Mouse (Mus musculus) kidney, postnatal 4 days (tissue): ENCODE measurements around the gene Irf2bp1.

Experiments used
- DNase-seq, 2 experiments: peaks; one replicate each; pipeline ENCODE4 v3.0.0; 2021; ENCODE audit warnings: mixed read lengths in 2 of 2

The Irf2bp1 gene

DNA sequence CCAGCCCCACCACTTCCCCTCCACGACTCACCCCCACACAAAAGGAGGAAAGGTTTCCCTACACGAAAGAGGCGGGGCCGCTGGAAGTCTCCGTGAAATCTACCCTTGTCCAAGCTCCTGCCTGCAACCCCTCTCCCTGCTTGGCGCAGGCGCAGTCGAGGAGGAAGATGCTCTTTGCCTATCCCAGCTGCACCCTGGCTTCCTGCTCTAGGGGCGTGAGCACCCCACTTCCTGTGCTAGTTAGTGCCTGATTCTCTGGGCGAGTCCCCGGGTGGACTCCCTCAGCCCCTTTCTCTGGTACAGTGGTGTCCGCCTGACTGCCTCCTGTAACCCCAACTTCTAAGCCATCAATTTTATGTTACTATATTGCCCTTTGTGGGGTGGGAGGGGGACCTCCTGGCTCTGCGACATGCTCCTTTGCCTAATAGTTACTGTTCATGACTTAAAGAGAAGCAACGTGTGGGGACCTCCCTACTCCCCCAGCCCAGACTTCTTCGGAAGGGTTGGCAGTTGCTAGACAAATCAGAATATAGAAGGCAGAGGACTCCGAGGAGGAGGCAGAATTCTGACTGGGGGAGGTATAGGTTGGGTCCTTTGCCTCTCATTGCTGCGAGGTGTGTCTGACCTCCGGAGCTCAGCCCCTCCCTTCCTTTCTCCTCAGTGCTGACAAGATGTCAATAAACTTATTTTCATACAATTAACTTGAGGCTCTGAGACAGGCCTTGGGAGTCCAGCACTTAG is 2.6 kb upstream of the Irf2bp1 start:
- DNase-seq, result peak; percentile 83 to 90

DNA sequence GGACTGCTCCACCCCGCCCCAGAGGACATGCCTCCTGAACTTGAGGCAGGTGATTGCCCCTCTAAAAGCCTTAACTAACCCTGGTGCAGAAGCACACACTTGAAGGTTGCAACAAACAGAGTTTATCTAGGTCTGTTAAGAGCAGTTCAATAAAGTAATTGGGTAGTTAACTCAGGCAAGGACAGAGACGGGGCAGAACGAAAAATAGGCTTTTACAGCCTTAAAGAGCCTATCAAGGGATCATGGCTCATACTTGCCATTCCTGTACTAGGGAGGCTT is 2.1 kb upstream of the Irf2bp1 start:
- DNase-seq, result no peak

DNA sequence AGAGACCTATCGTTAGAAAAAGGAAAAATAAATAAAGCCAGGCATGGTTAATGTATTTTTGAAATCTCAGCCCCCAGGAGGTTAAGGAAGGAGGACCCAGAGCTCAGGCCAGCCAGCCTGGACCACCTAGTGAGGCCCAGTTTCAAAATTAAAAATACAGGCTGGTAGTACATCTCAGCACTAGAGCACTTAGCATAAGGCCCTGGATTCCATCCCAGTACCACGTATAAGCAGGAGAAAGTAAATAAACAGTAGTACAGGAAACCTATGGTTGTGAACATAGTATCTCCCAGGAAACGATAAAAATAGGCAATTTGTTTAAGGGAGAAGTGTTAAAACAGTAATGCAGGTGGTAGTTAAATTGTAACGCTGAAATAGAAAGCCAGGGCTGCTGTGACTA is 1.7 kb upstream of the Irf2bp1 start:
- DNase-seq, result no peak

DNA sequence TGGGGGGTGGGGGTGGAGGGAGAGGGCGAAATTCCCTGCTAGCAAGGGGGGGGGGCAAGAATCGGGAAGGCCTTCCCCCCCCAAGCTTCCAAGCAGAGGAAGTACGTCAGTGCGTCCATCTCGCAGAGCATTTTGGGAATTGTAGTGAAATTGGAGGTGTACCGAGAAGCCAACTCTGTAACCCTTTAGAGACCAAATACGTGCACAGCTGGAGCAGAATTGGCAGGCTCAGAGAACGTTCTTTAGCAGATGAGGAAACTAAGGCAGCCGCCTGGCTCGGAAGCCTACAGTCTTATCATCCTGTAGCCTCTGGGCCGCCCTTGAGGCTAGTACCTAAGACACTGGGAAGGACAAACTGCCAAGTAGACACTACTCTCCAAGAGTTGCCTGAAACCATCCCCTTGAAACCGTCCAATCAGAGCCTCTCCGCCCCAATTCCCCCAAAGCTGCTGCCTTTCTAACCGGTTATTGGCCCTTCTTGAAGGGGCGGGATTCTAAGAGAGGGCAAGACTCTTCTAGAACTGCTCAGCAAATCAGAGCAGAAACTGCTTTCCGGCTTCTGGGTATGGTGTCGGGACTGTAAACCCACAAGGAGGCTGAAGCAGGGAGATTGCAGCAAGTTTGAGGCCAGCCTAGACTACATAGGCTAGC is 871 bp upstream of the Irf2bp1 start:
- peak; percentile 72 to 83 for DNase-seq

DNA sequence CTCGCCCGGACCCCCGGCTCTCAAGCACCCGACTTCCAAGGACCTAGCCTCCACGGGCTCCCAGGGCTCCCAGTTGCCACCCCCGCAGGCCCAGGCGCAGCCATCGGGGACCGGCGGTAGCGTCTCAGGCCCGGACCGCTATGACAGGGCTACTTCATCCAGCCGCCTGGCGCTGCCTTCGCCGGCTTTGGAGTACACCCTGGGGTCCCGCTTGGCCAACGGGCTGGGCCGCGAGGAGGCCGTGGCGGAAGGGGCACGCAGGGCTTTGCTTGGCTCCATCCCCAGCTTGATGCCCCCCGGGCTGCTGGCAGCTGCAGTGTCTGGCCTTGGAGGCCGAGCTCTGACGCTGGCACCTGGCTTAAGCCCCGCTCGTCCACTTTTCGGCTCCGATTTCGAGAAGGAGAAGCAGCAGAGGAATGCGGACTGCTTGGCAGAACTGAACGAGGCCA is 811 bp downstream of the Irf2bp1 start:
- peak in 1 of 2 experiments; percentile 58 for DNase-seq

DNA sequence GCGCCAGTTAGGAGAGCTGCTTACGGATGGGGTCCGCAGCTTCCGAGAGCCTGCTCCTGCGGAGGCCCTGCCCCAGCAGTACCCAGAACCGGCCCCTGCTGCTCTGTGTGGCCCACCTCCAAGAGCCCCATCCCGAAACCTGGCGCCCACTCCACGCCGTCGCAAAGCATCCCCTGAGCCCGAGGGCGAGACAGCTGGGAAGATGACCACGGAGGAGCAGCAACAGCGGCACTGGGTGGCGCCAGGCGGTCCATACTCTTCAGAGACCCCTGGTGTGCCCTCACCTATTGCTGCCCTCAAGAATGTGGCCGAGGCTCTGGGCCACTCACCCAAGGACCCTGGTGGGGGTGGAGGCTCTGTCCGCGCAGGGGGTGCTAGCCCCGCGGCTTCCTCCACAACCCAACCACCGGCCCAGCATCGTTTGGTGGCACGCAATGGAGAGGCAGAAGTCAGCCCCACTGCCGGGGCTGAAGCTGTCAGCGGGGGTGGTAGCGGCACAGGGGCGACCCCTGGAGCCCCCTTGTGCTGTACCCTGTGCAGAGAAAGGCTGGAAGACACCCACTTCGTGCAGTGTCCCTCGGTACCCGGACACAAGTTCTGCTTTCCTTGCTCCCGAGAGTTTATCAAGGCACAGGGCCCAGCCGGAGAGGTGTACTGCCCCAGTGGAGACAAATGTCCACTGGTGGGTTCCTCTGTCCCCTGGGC is 1.7 kb downstream of the Irf2bp1 start:
- DNase-seq, result peak in 1 of 2 experiments; percentile 22

DNA sequence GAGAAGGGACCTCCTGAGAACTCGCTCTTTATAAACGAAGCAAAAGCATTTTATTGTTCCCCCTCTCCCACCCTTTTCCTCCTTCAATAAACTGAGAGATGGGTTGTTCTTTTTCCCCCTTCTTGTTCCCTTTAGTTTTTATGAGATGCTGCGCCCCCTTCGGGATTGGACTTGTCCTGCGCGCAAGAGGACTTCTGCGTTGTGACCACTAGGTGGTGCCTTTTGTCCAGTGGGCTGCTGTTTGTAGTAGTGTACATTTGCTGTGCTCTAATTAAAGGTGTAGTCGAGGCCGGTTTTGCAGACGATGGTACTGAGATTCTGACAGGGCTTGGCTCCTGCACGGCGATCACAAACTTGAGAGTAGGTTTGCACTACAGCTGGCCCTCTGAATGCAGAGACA is 2.6 kb downstream of the Irf2bp1 start:
- DNase-seq, result peak; percentile 88 to 93

DNA sequence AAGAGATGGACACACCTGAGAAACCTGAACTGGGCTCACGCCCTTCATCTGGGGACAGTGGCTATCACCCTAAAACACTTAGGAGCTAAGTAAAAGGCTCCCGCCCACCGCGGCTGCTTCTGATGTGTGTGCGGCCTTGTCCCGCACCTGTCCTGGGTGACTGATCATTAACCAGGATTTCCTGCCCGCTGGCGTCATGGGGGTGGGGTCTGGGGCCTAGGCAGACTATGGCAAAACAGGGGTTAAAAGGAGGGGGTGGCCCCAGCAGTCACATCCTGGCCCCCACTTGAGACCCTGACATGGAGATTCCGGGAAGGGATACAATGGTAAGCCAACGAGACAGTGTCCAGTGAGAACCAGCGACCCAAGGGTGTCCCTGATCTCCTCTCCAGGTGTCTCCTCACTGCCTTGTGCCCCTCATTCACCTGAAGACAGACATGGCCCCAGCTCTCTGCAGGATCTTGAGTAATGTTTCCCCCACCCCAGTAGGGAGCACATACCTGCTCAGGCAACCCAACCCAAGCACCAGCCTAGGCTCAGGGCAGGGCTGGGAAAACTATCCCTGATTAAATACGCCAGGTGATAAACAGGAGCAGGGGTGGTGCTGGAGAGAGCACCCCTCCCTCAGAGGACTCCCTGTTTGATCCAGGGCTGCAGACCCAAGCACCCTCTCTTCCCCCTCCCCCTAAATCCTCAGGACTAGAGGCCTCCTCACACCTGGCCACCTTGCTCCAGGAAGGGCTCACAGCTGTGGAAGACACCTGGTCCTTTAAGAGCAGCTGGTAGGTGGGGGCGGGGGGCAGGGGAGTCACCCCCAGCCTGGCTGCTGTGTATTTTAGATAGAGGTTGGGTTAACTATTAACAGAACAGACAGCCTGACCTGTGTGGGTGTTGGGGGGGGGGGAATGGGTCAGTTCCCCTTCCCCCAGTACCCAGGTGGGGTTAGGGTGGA is 3.5 kb downstream of the Irf2bp1 start:
- DNase-seq, result peak; percentile 48 to 58

DNA sequence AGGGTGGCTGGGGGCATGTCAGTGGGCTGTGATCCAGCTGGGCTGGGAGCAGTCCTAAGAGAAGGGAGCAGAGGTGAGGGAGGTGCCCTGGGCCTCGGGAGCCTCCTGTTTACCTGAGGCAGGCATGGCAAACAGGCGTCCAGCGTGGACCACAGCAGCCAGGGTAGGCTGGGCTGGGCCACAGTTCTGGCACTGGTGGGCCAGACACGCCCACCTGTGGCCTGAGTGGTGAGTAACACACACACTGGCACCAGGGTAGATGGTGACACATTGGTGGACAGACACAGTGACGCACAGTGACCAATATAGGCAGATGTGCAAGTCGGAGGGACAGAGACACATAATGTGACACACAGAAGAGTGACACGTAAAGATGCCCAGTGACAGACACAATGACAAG is 6.7 kb downstream of the Irf2bp1 start:
- no peak for DNase-seq

DNA sequence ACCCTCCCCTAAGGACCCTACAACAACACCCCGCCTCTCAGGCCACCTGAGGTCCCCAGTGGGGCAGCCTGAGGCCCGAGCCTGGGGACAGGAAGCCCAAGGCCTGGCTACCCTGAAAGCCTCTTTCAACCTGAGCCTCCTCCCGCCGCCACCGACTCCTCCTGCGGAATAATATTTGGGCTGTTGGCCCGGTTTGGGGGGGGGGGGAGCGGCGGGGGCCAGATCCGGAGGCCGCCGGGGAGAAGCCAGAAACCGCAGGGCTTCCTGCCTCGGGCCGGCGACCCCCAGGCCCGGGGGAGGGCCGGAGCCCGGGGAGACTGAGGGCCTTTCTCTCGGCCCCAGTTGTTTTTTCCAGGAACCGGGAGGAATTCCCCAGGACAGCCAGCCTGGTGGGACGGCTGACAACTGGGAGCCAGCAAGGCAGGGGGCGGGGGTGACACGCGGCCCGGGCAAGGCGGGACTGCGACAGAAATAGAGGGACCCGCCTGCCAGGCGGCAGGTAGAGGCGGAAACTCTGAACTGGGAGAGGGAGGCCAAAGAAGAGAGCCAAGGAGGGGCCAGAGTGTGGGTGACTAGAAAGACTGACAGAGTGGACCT is 8.3 kb downstream of the Irf2bp1 start:
- peak; percentile 64 to 77 for DNase-seq

DNA sequence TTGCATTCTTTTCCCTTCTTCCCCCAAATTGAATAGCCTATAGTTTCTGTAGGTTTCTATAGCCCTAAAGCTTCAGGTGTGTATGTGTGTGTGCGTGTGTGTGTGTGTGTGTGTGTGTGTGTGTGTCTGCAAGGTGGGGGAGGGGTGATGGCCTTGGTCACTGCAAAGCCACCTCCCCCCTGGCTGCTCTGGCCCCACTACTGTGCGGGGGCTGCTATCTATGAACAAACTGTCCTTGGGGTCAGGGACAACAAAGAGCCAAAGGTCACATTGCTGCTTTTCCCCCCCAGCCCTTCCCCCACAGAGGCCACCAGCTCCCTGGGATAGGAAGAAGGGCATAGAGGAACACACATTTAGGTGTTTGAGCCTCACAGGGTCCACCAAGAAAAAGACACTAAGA is 9.0 kb downstream of the Irf2bp1 start:
- DNase-seq, result no peak

DNA sequence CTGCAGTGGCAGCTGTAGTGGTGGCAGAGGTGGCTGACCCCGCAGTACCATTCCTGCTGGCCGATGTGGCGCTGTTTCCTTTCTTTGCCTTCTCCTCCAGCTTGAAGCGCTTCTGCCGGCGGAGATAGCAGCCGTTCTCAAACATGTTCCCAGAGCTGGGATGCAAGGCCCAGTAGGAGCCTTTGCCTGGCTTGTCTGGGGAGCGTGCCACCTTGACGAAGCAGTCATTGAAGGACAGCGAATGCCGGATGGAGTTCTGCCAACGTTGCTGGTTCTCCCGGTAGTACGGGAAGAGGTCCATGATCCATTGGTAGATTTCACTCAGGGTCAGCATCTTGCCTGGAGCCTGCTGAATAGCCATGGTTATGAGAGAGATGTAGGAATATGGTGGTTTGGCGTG is 10.6 kb downstream of the Irf2bp1 start:
- DNase-seq, result peak in 1 of 2 experiments; percentile 35

DNA sequence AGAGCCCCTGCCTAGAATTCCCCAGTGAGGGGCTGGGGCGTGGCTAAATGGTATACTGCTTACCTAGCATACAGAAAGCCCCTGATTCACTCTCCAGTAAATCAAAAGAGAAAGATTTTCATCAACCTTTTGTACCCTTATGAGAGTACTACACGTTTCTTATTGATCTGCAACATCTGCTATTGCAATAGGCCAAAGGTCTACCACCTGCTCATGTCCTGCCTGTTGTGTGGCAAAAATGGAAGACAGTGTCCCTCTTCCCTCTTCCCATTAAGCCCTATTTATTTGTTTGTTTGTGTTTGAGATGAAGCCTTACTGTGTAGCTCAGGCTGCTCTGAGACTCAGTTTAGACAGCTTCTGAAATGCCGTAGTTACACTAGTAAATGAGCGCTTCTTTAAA is 12.2 kb downstream of the Irf2bp1 start:
- no peak for DNase-seq

DNA sequence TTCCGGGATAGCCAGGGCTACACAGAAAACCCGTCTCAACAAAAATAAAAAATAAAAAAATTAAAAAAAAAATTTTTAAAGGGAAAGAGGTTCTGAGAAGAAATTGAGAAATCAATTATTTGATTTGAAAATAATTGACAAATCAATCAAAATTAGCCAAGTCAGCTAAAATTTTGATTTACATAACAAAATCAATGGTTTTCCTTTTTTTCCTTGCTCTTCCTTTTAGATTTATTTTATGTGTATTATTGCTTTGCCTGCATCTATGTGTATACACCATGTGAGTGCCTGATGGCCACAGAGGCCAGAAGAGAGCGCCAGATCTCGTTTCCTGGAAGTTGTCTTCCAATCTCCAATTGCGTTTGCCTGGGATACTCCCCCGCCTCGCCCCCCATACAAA is 14.1 kb downstream of the Irf2bp1 start:
- no peak for DNase-seq

DNA sequence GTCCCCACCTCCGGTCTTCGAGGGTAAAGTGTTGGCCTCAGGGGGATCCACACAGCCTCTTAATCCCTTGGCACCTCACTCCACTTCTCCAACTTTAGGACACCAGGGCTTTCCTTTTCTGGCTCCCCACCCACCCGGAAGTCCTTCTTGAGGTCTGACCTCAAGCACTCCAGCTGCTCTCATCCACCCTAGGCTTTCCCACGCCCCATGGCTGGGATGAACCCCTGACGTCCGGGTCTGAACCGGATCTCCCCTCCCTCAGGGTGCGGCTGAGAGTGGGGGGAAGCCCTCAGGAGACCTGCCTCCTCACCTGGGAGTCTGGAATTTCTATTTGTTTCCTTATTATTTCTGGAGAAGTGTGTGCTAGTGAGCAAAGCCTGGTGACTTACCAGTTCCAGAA is 17.2 kb downstream of the Irf2bp1 start:
- no peak for DNase-seq

DNA sequence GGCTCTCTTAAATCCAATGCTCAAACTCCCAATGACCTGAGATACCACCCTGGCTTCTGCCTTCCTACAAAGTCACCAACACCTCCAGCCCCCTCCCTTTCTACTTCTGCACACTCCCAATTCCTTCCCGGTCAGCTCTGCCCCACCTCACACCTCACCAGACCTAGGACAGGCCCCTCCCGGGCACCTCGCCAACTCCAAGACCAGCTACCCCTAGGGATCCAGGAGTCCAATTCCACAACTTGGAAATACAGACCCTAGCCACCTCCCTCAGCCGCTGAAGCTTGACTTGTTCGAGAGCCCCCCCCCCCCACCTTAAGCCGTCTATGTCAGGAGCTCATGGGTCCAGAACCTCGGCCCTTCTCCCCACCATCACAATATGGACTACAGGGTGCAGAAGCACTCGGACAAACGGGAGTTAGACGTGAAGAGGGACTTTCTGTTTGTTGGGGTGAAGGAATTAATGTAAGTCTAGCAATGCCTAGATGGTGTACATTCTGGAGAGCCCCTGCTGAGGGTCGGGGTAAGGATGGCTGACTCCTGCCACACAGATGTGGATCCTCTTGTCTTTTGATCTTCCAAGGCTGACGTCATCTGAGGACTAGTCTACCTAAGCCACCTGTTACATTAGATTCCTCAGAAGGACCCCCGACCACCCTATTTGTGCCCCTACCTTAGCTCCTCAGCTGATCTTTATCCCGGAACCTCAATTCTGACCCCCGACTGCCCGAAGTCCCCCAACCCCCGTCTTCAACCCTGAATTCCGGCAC is 18.5 kb downstream of the Irf2bp1 start:
- DNase-seq, result peak in 1 of 2 experiments; percentile 42

DNA sequence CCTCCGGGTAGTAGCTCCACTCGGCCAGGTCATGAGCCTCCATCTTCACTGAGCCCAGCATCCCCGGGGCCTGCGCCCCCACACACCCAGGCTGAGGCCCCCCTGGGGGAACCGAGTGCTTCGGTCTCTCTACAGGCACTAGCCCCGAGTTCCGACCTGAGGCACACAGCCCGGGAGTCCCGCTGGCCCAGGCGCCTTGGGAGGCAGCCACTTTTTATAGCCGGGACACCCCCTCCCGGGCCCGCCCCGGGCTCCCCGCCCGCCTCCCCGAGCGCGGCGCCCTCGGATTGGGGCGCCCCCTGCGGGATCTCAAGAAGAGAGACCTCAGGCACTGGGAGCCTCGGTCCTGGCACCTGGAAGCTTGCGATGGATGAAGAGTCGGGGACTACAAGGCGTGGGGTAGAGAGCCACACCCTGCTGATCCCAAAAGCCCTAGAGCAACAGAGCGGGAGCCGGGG is 19.5 kb downstream of the Irf2bp1 start, which contains the start of gene Foxa3:
Foxa3 (minus strand) TSS at position 182 of the 458 bp plus-strand sequence.
- DNase-seq, result peak; percentile 43 to 67

DNA sequence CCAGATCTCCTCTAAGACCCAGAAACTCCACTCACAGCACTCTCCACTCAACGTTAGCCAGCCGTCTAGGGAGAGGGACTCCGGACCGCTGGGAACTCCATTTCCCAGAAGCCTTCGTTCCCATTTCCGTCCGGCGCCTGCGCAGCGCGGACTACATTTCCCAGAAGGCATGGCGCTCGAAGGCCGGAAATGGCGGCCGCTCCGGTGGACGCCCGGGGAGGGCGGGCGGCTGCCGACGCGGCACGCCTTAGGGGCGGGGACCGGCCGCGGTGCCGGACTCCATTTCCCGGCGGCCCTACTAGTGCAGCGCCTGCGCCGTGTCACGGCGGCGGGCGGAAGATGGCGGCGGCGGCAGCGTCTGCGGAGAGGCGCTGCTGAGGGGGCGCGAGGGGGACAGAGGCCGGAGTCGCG is 20.3 kb downstream of the Irf2bp1 start, which contains the start of gene Sympk:
Sympk (plus strand) TSS at position 282 of the 411 bp plus-strand sequence.
- DNase-seq, result peak; percentile 95 to 97

DNA sequence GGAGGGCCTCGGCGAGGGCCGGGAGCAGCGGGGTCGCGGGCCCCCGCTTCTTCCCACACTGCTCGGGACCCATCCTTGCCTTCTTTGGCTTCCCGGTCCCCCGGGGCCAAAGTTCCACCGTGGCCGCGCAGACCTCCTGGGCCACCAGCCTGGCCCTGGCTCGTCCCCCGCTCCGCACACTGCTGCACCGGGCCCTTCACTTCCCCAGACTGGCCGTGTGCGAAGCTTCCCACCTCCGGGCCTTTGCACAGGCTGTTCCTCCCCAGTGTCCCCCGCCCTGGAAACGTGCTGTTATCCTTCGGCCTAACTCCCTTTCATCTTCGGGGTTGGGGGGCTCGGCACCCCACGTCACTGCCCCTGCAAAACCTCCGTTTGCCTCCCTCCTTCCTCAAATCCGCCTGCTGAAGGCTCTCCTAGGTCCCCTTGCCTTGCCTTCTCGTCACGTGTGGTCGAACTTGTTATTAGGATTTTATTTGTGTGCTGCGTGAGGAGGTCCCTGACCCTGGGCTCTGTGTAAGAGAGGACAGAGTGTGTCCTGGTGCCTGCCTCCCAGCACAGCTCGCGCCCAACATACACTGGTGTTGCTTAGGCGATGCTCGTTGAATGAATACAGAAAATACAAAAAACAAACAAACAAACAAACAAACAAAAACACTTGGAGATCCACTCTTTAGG is 20.9 kb downstream of the Irf2bp1 start:
- DNase-seq, result peak; percentile 45 to 61

DNA sequence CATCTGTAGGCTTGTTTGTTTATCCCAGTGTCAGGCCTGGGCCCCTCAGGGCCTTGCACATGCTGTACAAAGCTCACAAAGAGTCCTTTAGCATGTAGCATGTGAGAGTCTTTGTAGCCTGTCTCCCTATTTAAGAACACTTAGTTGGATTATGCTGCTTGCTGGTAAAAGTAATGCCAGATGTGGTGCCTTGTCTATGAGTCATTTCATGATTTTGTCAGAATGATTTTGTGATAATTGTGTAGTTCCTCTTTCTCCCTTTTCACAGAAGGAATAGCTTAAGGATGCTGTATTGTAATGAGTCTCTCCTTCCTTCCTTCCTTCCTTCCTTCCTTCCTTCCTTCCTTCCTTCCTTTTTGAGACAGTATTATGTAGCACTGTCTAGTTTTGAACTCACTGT is 24.2 kb downstream of the Irf2bp1 start:
- DNase-seq, result no peak
